Mouse (Mus musculus) liver, embryonic 13.5 days (tissue): ENCODE data around the gene Phlpp1. TPM values are rescaled to one million over a fixed set of nuclear protein-coding genes. Genes with fewer than 3 reads are reported as not detected.

Source experiments
- polyA plus RNA-seq: library from polyadenylated mRNA; unstranded; fragments of >200 nt; fragmentation: Nextera tagmentation; extraction: Ambion mirVana; gene quantifications from 2 replicates; pipeline ENCODE4 v1.2.1, GENCODE M21; 2015

The Phlpp1 gene
- polyA plus RNA-seq, 1 experiment from 2014 or later = 0.61 TPM

Other genes with a start within 250 kb of the Phlpp1 start
- 1.2 and 1.4 TPM in 2 replicates for gene Zcchc2, start 181.3 kb upstream of the Phlpp1 start, polyA plus RNA-seq